Mouse (Mus musculus): Measurements from ENCODE around the gene Lrrc8c. TPM values are rescaled to one million over a fixed set of nuclear protein-coding genes. Genes with fewer than 3 reads are reported as not detected.

The Lrrc8c gene
- polyA plus RNA-seq, 1 experiment from 2014 or later, result 13.9 TPM

- Histone ChIP-seq H3K36me3 (peaks cover 19% of the 10 kb centered on the region; the same call in 1 of the 2 replicates), H3K9me3 (replicated peaks) (no peaks in the 10 kb centered on the region), H3K27ac (replicated peaks) (no peak overlapping the region), H3K4me3 (no peak overlapping the region), H3K27me3 (ENCODE audit: low read depth, poor library complexity, severe bottlenecking) (no peaks in the 10 kb centered on the region), H3K4me1 (no peaks in the 10 kb centered on the region)
- DNase-seq (ENCODE audit: low spot score), result no peak
- 90% methylated on average over 2 of the region's 2 CpGs for WGBS
These were observed 17.0 kb downstream of the Lrrc8c start for GRCm38 (mm10) chr5:105536172-105536571.

GRCm38 (mm10) chr5:105537101-105537723 is 18.0 kb downstream of the Lrrc8c start:
- Histone ChIP-seq H3K27ac (replicated peaks) (no peak overlapping the region), H3K27me3 (ENCODE audit: low read depth, poor library complexity, severe bottlenecking) (no peaks in the 10 kb centered on the region), H3K9me3 (replicated peaks) (no peaks in the 10 kb centered on the region), H3K4me3 (no peak overlapping the region), H3K4me1 (no peaks in the 10 kb centered on the region), H3K36me3 (peaks cover 19% of the 10 kb centered on the region; the same call in 1 of the 2 replicates)
- 80% methylated on average over 11 of the region's 11 CpGs for WGBS
- DNase-seq (ENCODE audit: low spot score), result no peak

- Histone ChIP-seq H3K4me3 (no peak overlapping the region), H3K9me3 (replicated peaks) (no peaks in the 10 kb centered on the region), H3K27ac (replicated peaks) (no peak overlapping the region), H3K4me1 (peaks cover 8% of the 10 kb centered on the region), H3K27me3 (ENCODE audit: low read depth, poor library complexity, severe bottlenecking) (no peaks in the 10 kb centered on the region), H3K36me3 (peaks cover 27% of the 10 kb centered on the region)
- 90% methylated on average over 7 of the region's 7 CpGs for WGBS
- no peak for DNase-seq (ENCODE audit: low spot score)
These were observed 21.9 kb downstream of the Lrrc8c start for GRCm38 (mm10) chr5:105541051-105541450.

GRCm38 (mm10) chr5:105545126-105545525 is 25.9 kb downstream of the Lrrc8c start:
- DNase-seq (ENCODE audit: low spot score), result no peak
- Histone ChIP-seq H3K27ac (replicated peaks) (no peak overlapping the region), H3K4me3 (no peak overlapping the region), H3K4me1 (peaks cover 8% of the 10 kb centered on the region), H3K9me3 (replicated peaks) (no peaks in the 10 kb centered on the region), H3K27me3 (ENCODE audit: low read depth, poor library complexity, severe bottlenecking) (no peaks in the 10 kb centered on the region), H3K36me3 (peaks cover 20% of the 10 kb centered on the region)
- WGBS, result 41% methylated on average over 3 of the region's 3 CpGs

- Histone ChIP-seq H3K27me3 (ENCODE audit: low read depth, poor library complexity, severe bottlenecking) (no peaks in the 10 kb centered on the region), H3K4me1 (peaks cover 8% of the 10 kb centered on the region), H3K27ac (replicated peaks) (no peak overlapping the region), H3K4me3 (no peak overlapping the region), H3K36me3 (peaks cover 12% of the 10 kb centered on the region), H3K9me3 (replicated peaks) (no peaks in the 10 kb centered on the region)
- WGBS, result 93% methylated on average over 4 of the region's 4 CpGs
- no peak for DNase-seq (ENCODE audit: low spot score)
These were observed 27.9 kb downstream of the Lrrc8c start for GRCm38 (mm10) chr5:105547115-105547514.

- no peaks in the 10 kb centered on the region for H3K9me3 ChIP-seq (replicated peaks)
- H3K36me3 ChIP-seq, result no peaks in the 10 kb centered on the region
- WGBS, result 77% methylated on average over 1 of the region's 1 CpGs
- H3K4me3 ChIP-seq, result no peak overlapping the region
- no peaks in the 10 kb centered on the region for H3K4me1 ChIP-seq
- DNase-seq (ENCODE audit: low spot score), result no peak
- no peak overlapping the region for H3K27ac ChIP-seq (replicated peaks)
- no peaks in the 10 kb centered on the region for H3K27me3 ChIP-seq (ENCODE audit: low read depth, poor library complexity, severe bottlenecking)
These were observed 32.6 kb downstream of the Lrrc8c start for GRCm38 (mm10) chr5:105551808-105552207.

GRCm38 (mm10) chr5:105556291-105556690 is 37.1 kb downstream of the Lrrc8c start:
- Histone ChIP-seq H3K4me1 (no peaks in the 10 kb centered on the region), H3K27ac (replicated peaks) (no peak overlapping the region), H3K9me3 (replicated peaks) (peaks cover 3% of the 10 kb centered on the region; the same call in 1 of the 2 replicates), H3K36me3 (peaks cover 7% of the 10 kb centered on the region; the same call in 1 of the 2 replicates), H3K27me3 (ENCODE audit: low read depth, poor library complexity, severe bottlenecking) (no peaks in the 10 kb centered on the region), H3K4me3 (no peak overlapping the region)
- 90% methylated on average over 6 of the region's 6 CpGs for WGBS
- no peak for DNase-seq (ENCODE audit: low spot score)

- whole genome bisulfite sequencing, result 92% methylated on average over 3 of the region's 3 CpGs
- Histone ChIP-seq H3K36me3 (peaks cover 7% of the 10 kb centered on the region; the same call in 1 of the 2 replicates), H3K27ac (replicated peaks) (no peak overlapping the region), H3K9me3 (replicated peaks) (peaks cover 3% of the 10 kb centered on the region; the same call in 1 of the 2 replicates), H3K4me3 (no peak overlapping the region), H3K27me3 (ENCODE audit: low read depth, poor library complexity, severe bottlenecking) (no peaks in the 10 kb centered on the region), H3K4me1 (no peaks in the 10 kb centered on the region)
- no peak for DNase-seq (ENCODE audit: low spot score)
These were observed 38.2 kb downstream of the Lrrc8c start for GRCm38 (mm10) chr5:105557346-105557745.

- no peak for DNase-seq (ENCODE audit: low spot score)
- Histone ChIP-seq H3K9me3 (replicated peaks) (peaks cover 3% of the 10 kb centered on the region; the same call in 1 of the 2 replicates), H3K4me3 (no peak overlapping the region), H3K27me3 (ENCODE audit: low read depth, poor library complexity, severe bottlenecking) (no peaks in the 10 kb centered on the region), H3K36me3 (peaks cover 7% of the 10 kb centered on the region; the same call in 1 of the 2 replicates), H3K27ac (replicated peaks) (no peak overlapping the region), H3K4me1 (no peaks in the 10 kb centered on the region)
- WGBS, result 79% methylated on average over 4 of the region's 4 CpGs
These were observed 38.6 kb downstream of the Lrrc8c start for GRCm38 (mm10) chr5:105557777-105558240.

- no peak for DNase-seq (ENCODE audit: low spot score)
- WGBS, result 94% methylated on average over 4 of the region's 4 CpGs
These were observed 39.3 kb downstream of the Lrrc8c start for GRCm38 (mm10) chr5:105558517-105558916.

GRCm38 (mm10) chr5:105561926-105562325 is 42.7 kb downstream of the Lrrc8c start:
- Histone ChIP-seq H3K4me3 (no peak overlapping the region), H3K4me1 (peaks cover 2% of the 10 kb centered on the region), H3K9me3 (replicated peaks) (peaks cover 3% of the 10 kb centered on the region; the same call in 1 of the 2 replicates), H3K36me3 (peaks cover 7% of the 10 kb centered on the region; the same call in 1 of the 2 replicates), H3K27ac (replicated peaks) (no peak overlapping the region), H3K27me3 (ENCODE audit: low read depth, poor library complexity, severe bottlenecking) (no peaks in the 10 kb centered on the region)
- DNase-seq (ENCODE audit: low spot score), result no peak

More at GRCm38 (mm10) chr5:105558517-105558916, 39.3 kb downstream of the Lrrc8c start:
- Histone ChIP-seq H3K4me3 (no peak overlapping the region), H3K36me3 (peaks cover 7% of the 10 kb centered on the region; the same call in 1 of the 2 replicates), H3K27ac (replicated peaks) (no peak overlapping the region), H3K4me1 (no peaks in the 10 kb centered on the region), H3K9me3 (replicated peaks) (peaks cover 3% of the 10 kb centered on the region; the same call in 1 of the 2 replicates), H3K27me3 (ENCODE audit: low read depth, poor library complexity, severe bottlenecking) (no peaks in the 10 kb centered on the region)

GRCm38 (mm10) chr5:105564761-105565160 is 45.6 kb downstream of the Lrrc8c start:
- no peak for DNase-seq (ENCODE audit: low spot score)
- Histone ChIP-seq H3K9me3 (replicated peaks) (no peaks in the 10 kb centered on the region), H3K27ac (replicated peaks) (no peak overlapping the region), H3K4me1 (peaks cover 12% of the 10 kb centered on the region), H3K4me3 (no peak overlapping the region), H3K36me3 (peaks cover 4% of the 10 kb centered on the region; the same call in 1 of the 2 replicates), H3K27me3 (ENCODE audit: low read depth, poor library complexity, severe bottlenecking) (no peaks in the 10 kb centered on the region)
- 93% methylated on average over 4 of the region's 4 CpGs for WGBS

- 90% methylated on average over 4 of the region's 4 CpGs for WGBS
- H3K4me3 ChIP-seq, result no peak overlapping the region
- no peak for DNase-seq (ENCODE audit: low spot score)
- no peaks in the 10 kb centered on the region for H3K27me3 ChIP-seq (ENCODE audit: low read depth, poor library complexity, severe bottlenecking)
- H3K27ac ChIP-seq (replicated peaks), result no peak overlapping the region
- H3K9me3 ChIP-seq (replicated peaks), result no peaks in the 10 kb centered on the region
- H3K4me1 ChIP-seq, result peaks cover 12% of the 10 kb centered on the region
- H3K36me3 ChIP-seq, result no peaks in the 10 kb centered on the region
These were observed 46.6 kb downstream of the Lrrc8c start for GRCm38 (mm10) chr5:105565824-105566223.
